Mouse (Mus musculus): ENCODE data around the gene Ptk7. TPM values are rescaled to one million over a fixed set of nuclear protein-coding genes. Genes with fewer than 3 reads are reported as not detected.

The Ptk7 gene
- total RNA-seq, 2 experiments from 2014 or later: 19.6 to 21.4 TPM

DNA sequence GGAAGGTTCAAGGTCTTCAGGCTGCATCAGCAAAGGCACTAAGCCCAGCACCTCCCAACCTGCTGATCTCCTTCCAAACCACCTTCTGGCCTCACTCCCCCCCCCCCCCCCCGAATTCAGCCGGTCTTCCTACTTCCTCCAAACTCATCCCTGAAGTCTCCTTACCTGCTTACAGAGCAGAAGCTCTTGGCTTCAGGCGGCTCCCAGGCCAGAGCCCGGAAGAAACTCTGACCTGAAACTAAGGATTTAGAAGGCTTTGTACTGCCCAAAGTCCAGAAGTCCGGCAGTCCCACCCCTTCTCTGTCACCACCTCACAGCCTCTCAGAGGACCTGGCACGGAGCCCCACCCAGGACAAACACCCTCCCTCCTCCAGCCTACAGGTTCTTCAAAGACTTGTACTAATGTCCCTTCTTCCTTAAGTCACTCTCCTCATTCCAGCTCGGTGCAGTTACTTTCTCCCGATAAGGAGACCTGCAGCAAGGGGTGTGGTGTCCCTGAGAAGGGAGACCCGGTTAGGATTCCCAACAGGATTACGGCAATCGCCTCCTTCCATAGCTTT is 15.7 kb upstream of the Ptk7 start:
- peak; percentile 83 for DNase-seq

DNA sequence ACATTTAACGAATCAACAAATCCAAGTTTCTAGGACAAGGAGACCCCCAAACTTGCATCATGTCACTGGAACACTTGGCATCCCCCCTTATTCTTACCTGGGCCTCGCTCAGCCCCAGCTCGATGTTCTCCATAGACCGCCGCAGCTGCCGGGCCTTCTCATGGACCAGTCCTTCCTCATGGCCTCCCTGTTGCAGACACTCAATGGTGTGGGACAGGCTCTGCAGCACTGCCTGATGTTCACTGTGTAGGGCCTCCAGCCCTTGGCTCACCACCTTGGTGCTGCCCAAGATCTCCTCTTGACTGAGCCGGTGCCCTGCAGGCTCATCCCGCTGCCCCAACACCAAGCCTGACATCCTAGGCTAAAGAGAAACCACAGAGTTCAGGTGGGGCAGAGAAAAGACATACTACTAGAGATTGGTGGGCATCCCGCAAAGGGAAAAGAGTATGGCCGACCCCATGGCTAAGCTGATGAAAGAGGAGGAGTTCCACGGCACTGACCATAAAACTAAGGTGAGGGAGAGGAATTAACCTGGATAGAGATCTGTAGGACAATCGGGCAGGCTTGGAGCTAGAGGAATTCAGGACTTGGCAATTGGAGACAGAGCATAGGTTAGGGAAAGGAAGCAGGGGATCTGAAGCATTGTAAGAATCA is 15.0 kb upstream of the Ptk7 start:
- no peak for DNase-seq

DNA sequence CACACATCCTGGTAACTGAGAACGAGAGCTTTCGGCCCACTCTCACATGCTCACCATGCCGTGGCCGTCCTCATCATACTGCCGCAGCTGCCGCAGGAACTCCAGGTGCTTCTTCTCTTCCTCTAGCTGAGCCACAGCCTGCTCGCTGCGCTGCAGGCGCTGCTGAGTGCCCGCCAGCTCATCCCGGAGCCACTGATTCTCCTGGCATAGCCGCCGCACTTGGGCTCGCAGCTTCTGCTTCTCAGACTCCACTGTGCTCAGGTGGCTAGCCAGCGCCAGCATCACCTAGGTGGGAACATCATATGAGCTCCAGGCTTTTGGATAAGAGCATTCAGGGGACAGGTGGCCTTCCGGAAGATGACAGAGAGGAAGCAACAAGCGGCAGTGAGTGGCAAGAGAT is 12.8 kb upstream of the Ptk7 start:
- DNase-seq: no peak

DNA sequence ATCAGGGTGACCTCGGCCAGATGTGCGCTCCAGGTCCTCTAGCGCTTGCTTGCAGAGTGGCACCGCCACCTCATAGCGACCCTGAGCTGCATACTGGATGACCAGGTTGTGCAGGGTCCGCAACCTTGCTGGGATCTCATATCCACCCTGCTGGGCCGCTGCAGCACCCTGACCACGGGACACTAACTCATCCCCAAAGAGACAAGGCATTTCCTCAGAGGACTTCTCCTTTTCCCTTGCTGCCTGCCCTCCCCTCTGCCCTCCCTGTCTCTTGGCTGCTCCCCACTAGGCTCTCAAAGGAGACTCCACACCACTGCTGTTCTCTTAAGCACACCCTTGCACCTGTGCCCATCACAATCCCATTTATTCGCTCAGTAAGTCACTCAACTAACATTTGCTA is 10.6 kb upstream of the Ptk7 start:
- no peak for DNase-seq

DNA sequence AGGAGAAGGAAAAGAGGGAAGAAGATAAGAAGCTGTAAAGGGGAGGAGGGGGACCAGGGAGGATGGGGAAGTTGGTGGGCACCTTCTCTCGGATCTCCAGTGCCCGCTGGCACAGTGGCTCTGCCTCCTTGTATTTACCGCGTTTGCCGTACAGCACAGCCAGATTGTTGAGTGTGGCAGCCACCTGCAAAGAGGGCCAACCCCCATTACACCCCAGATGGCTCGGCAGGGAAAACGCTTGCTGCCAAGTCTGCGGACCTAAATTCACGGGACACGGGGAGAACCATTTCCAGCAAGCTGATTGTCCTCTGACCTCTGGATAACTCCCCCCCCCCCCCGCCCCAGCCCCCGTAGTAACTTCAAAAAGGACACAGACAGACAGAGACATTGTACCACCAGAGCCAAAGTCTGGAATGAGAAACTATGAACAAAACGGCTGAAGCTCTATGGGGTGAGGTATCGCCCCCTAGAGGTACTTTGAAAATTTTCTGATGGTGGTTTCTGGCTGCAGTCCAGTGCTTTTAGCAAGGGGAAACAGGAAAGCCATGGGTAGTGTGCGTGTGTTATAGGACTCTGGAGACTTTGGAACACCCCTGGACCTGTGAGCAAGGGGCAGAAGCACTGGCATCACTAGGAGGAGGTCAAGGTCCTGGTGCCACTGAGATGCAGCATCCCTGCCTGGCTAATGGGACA is 7.7 kb upstream of the Ptk7 start:
- peak; percentile 75 for DNase-seq

DNA sequence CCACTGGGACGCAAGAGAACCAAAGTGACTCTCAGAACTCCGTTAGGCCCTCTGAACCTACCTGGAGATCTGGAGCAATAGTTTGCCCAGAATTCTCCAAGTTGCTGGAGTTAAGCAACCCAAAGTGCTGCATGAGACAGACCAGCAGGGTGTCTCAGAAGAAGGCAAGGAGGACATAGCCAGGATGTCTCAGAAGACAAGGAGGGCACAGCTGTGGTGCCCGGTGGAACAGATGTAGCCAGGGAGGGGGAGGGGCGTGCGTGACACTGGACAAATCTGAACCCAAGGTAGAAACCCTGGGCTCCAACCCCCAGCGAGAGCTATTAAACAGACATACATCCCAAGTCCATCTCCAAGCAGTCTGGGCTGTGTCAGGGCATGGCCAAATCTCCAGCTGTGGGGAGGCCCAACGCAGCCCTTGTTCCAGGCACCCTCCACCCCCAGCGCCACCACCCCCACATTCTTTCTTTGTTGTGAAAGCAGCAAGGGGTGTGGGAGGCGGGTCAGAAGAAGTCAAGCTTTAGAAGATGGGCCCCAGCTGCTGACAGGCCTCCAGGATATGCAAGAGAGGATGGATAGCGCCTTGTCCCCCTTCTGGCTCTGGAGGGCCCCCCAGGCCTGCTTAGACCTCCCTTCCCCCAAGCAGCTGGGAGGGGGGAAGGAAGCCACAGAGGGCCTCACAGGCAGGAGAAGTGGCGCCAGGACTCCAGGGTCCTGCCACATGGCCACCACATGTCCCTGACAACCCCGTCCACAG is 559 bp upstream of the Ptk7 start:
- DNase-seq: peak; percentile 40

DNA sequence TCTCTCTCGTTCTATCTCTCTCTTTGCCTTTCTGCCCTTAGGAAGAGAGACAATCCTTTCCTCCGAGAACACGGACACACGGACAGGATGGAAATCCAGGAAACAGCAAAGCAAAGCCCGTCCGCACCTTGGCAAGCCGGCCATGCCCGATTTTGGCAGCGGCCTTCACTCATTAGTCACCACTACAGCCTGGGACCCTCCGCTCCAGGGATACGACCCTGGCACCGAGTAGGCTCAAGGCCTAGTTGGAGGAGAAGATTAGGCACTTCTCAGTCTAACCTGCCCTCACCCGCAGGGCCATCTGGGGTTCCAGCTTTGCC is 873 bp downstream of the Ptk7 start:
- no peak for DNase-seq

DNA sequence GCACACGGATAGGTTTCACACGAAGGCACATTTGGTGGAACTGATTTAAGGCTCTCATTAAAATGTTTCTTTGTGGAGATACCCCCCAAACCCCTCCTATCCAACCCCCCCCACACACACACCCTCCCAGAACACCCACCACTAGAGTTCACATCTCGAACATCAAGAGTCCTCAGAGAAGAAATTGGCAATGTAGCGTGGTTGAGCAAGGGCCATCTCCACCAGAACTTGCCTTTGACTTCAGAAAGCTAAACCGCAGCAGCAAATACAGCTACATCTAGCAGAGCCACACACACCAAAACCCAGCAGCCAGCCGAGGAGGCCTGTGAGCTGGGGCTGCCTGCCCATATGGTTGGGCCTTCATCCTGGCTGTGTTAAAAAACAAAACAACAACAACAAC is 1.9 kb downstream of the Ptk7 start:
- DNase-seq: no peak

DNA sequence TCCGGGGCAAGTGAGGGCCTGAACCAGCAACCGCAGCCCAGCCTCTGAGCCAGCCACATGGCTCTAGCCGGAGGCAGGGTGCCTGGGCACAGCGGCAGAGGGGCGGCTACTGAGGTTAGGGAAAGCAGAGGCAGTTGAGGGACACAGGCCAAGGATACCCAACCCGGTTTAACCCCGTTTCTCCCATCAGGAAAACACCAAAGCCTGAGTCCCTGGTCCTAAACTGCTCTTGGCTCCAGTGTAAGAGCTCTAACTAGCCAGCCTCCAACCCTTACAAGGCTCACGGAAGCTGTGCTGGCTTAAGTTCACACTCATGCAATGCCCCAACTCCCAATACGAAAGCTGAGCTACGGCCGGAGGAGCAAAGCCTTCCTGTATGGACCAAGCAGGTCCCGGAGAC is 4.7 kb downstream of the Ptk7 start:
- DNase-seq: no peak

DNA sequence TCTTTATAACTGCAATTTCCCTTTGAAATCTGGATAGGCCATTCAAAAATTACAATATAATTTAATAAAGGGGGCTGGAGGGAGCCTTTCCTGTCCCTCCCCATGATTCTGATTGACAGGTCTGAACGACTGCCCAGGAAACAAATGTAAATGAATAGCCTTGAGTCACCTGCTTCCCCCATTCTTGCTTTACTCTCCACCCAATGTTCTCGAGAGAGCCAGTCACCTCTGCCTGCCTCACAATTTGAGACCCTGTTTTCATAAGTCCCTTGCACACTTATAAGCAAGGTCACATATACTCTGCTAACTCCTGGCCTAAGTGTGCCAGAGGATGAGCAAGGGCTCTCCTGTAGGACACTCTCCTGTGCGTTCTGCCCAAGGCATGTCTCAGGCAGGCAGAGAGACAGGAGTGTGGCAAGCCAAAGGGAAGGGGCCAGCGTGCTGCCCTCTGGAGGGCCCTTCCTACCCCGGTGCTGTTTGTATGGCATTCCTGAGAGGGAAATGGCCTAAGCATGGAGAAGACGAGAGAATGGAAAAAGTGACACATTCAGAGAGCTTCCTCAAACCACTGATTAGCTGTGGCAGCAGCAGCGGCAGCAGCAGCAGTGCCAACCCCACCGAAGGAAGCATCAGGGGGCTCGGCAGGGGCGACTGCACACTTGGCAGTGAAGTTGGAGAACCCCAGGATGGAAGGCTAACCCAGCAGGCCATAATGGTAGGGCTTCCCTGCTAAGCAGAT is 5.3 kb downstream of the Ptk7 start:
- no peak for DNase-seq

DNA sequence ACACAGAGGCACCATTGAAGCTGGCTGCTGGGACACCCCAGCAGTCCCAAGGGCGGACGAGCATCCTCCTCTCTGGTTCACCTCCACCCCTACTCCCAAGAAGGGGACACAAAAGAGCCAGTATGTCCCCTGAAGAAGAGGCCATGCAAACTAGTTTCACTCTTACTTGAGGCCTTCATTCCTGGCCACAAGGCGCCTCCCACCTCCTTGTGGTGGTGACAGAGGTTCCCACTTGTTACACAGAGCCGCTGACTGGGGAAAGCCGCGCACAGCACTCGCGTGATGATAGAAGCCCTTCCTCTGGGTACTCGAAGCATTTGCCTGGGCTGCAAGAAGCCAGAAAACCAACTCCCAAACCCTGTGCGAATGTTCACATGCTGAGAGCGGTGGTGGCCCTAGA is 7.0 kb downstream of the Ptk7 start:
- DNase-seq: no peak

DNA sequence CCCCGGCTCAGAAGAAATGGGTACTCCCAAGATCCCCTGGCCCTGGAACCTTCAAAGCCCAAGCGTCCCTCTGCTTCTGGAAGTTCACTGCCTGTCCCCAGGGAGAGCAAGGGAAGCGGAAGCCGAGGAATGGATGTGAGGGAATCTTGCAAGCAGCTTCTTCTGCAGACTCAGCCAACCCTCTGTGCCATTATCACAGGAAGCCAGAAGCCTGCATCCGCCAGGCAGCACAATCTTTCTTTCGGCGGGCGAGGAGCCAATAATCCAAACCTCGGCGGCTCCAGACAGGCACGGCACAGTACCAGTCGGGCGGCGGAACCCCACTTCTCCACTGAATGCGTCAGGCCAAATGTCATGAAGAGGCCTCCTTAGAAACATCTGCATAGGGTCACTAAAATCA is 8.0 kb downstream of the Ptk7 start:
- peak; percentile 78 for DNase-seq

DNA sequence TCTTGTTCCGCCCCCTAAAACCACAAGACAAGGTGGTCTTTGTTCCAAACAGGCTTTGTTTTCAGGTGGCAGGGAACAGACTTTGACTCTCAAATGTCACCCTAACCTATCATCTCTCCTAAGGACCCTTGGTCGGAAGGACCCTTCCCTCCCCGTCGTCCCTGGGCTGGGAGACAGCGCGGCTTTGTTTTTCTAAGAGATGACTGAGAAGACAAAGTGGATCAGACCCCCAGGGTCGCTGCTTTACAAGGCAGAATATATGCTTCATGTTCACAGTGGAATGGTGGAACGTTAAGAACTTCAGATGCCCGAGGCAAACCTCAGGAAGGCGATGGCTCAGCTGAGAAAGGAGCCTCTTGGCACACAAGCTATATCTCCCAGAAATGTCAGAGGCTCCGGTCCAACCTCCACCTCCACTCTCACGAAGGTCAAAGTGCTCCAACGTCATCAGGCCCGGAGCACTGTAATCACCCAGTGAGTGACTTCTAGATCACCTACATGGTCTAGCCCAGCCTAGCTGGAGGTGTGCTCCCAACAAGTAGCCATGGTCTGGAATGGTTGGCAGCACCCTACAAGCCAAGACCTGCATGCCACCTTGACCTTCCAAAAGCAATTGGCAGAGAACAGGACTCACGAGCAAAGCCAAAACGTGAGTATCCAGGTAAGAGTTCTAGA is 9.5 kb downstream of the Ptk7 start:
- no peak for DNase-seq

DNA sequence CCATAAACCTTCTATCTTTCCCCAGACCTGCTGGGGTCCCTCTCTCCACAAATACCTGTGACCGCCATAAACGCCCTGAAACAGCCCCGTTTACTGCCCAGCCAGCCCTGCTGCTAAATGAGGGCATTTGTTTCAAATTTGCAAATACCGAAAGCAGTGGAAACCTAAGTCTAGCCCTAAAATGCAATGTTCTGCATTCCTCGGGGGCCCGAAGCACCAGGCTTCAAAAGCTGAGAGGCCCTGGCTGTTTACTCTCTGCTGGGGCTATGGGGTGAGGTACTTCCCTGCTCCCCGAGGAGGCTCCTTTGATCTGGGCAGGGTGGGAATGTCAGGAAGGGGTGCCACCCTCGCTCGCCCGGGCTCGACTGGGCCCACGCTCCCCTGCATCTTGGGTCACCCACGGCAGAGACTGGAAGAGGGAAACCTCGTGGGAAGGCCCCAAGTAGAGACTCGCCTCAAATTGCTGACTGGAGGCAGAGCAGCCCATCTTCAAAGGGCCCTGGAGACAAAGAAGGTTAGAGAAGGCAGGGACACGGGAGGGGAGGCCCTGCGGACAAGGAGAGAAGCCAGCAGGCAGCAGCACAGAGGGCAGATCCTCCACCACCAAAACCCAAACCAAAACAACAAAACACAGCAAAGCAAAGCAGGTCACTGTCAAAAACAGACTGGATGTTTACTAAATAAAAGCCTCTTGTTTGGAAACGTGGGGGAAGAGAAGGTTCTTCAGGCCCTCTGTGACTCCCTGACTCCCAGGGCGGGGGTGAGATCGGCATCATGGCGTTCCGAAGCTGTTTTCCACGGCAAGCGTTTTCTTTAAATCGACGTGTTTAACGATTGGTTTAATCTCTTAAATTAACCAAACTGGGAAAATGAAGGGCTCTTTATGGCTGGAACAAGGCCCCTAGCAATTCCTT is 10.3 kb downstream of the Ptk7 start:
- DNase-seq: no peak

DNA sequence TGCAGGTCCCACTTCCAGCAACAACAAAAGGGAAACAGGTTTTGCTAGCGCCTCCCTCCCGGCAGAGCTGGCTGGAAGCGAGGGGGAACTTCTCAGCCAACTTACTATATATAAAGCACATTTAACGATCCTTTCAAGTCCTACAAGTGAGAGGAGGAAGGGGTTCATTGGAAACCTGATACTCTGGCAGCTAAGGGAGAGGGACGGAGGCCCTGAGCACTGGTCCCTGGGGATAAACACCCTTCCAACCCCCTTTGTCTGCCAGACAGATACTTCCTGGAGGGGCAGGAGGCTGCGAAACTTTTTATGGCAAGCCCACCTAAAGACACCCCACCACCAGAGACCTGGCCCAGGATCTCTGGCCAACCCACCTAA is 10.9 kb downstream of the Ptk7 start:
- no peak for DNase-seq

DNA sequence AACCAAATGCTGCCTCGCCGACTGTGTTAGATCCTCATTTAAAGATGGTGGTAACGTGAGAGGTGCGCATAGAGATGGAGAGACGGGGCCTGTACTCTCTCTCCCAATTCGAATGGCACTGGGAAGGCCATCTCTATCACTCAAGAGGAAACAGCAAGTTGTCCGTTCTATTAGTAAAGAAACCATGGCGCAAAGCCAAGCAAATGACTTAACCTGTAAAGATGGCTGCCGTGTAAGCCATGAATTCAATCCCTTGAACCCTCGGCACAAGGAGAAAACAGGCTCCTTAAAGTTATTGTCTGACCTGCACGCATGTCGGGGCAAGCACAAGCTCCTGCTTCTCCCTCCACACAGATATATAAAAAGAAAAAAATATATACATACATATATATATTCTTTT is 11.5 kb downstream of the Ptk7 start:
- no peak for DNase-seq

DNA sequence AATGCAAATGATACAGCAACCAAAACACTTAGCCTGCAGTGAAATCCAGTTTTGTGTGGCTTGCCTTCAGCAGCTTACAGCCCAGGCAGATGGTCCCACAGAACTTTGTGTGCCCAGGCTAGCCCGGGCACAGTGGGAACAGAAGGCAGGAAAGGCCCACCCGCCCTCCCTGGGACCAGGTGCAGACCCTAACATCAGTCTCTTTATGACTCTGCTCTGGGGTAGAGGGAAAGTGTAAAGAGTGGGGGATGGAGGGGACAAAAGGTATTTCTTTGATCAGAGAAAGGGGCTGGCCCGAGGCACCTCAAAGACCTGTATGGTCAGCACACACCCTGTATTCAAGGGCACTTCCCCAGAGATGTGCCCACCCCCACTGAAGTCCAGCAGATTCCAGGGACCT is 16.1 kb downstream of the Ptk7 start:
- no peak for DNase-seq

DNA sequence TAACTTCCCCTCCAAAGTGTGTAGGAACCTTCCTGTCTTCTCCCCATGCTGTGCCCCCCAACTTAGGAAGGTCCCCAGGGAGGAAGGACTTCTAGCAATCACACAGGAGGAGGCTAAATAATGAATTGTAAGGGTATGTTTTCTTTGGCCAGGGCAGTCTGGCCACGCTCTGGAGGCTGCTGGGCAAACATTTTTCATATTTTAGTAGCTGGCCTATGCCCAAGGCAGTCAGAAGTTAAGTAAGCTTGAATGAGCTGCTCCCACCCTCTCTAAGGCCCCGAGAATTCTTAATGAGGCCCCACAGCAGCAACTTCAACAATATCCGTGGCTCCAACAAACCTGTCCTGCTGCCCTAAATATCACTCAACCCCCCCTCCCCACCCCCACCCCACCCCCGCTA is 16.5 kb downstream of the Ptk7 start:
- peak; percentile 48 for DNase-seq

DNA sequence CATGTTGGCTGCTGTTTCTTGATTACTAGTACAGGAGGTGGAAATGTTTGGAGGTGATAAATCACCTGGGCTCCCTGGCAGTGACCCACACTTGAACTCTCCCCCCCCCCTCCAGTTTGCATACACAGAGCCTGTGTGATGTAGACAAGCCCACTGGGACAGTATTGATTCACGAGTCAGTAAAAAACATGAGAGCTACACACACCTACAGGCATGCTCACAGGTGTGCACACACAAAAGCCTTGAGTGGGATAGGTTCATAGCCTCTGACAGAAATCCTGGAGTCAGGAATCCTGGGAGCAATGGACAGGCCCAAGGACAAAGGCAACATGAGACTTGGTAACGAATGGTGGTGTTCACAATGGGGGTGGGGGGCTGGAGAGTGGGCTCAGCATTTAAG is 17.1 kb downstream of the Ptk7 start:
- no peak for DNase-seq

DNA sequence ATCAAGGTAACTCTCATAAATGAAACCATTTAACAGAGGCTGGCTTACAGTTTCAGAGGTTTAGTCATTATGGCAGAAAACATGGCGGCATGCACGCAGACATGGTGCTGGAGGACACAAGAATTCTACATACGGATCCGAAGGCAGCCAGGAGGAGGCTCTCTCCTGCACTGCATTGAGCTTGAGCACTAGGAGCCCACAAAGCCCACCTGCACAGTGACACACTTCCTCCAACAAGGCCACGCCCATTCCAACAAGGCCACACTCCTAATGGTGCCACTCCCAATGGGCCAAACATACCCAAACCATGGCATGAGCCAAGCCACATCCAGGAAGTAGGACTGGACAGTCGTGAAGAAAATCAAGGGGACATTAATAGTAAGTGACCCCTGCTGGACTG is 18.0 kb downstream of the Ptk7 start:
- no peak for DNase-seq

All from adrenal gland, postnatal 10 days (tissue).